Mouse (Mus musculus) cerebellum, postnatal 25 days (tissue): ENCODE measurements at regions not wholly inside any gene's neighbourhood (a gene's known extent, or its start where the extent isn't known, plus 50 kb on each side); places are given as distances from the start of the nearest gene placed in this dataset.

Experiments
- DNase-seq, 2 experiments: peaks; one replicate each; pipeline ENCODE4 v3.0.0; 2021; ENCODE audit warnings: mixed read lengths in 2 of 2

- no peak for DNase-seq
Observed at GRCm38 (mm10) chr14:28775686-28776085, 242.3 kb upstream of the Lrtm1 start.

GRCm38 (mm10) chr14:28777791-28778190 lies 240.2 kb upstream of the Lrtm1 start:
- DNase-seq: no peak

- DNase-seq: peak; percentile 50 to 72
Observed at GRCm38 (mm10) chr14:28781660-28782059, 236.3 kb upstream of the Lrtm1 start.

GRCm38 (mm10) chr14:28784106-28784633 lies 233.8 kb upstream of the Lrtm1 start:
- DNase-seq: peak; percentile 21 to 33

- DNase-seq: no peak
Observed at GRCm38 (mm10) chr14:28798290-28798689, 219.7 kb upstream of the Lrtm1 start.

GRCm38 (mm10) chr14:28801681-28802080 lies 216.3 kb upstream of the Lrtm1 start:
- DNase-seq: no peak

- DNase-seq: no peak
Observed at GRCm38 (mm10) chr14:28802126-28802525, 215.9 kb upstream of the Lrtm1 start.

GRCm38 (mm10) chr14:28808094-28808493 lies 209.9 kb upstream of the Lrtm1 start:
- no peak for DNase-seq

GRCm38 (mm10) chr14:28809355-28809754 lies 208.7 kb upstream of the Lrtm1 start:
- DNase-seq: no peak

GRCm38 (mm10) chr14:28820970-28821369 lies 197.0 kb upstream of the Lrtm1 start:
- no peak for DNase-seq

- DNase-seq: no peak
Observed at GRCm38 (mm10) chr14:28827186-28827585, 190.8 kb upstream of the Lrtm1 start.

- DNase-seq: no peak
Observed at GRCm38 (mm10) chr14:28837117-28837516, 180.9 kb upstream of the Lrtm1 start.

GRCm38 (mm10) chr14:28848831-28849590 lies 169.0 kb upstream of the Lrtm1 start:
- peak; percentile 16 to 54 for DNase-seq
